Mouse (Mus musculus) thymus, adult 2 months (tissue): ENCODE results near the gene Bpifb9a.

Experiments used
- CTCF ChIP-seq: fragments of 200-500 bp; IDR thresholded peaks from 2 replicates; pipeline ENCODE4 v1.5.1; 2012; ENCODE audit warnings: mild to moderate bottlenecking, control low read depth, low read length, moderate library complexity, borderline replicate concordance; ENCODE audit not compliant: control insufficient read depth, poor library complexity, insufficient read depth; ENCODE audit errors: extremely low read depth
- POLR2A ChIP-seq: fragments of 200-500 bp; IDR thresholded peaks from 2 replicates; pipeline ENCODE4 v1.6.1; 2012; ENCODE audit warnings: mild to moderate bottlenecking, low read length, control low read depth, moderate library complexity; ENCODE audit not compliant: control insufficient read depth, poor library complexity, insufficient read depth; ENCODE audit errors: extremely low read depth

GRCm38 (mm10) chr2:154211121-154211520 is 46.5 kb upstream of the Bpifb9a start:
- no peak for TF ChIP-seq CTCF
- no peak for TF ChIP-seq POLR2A
